Mouse (Mus musculus): Measurements from ENCODE around the gene Lypd1.
A peak's percentile ranks its signal among the peaks of the same experiment; 100 is the strongest.

The Lypd1 gene

DNA sequence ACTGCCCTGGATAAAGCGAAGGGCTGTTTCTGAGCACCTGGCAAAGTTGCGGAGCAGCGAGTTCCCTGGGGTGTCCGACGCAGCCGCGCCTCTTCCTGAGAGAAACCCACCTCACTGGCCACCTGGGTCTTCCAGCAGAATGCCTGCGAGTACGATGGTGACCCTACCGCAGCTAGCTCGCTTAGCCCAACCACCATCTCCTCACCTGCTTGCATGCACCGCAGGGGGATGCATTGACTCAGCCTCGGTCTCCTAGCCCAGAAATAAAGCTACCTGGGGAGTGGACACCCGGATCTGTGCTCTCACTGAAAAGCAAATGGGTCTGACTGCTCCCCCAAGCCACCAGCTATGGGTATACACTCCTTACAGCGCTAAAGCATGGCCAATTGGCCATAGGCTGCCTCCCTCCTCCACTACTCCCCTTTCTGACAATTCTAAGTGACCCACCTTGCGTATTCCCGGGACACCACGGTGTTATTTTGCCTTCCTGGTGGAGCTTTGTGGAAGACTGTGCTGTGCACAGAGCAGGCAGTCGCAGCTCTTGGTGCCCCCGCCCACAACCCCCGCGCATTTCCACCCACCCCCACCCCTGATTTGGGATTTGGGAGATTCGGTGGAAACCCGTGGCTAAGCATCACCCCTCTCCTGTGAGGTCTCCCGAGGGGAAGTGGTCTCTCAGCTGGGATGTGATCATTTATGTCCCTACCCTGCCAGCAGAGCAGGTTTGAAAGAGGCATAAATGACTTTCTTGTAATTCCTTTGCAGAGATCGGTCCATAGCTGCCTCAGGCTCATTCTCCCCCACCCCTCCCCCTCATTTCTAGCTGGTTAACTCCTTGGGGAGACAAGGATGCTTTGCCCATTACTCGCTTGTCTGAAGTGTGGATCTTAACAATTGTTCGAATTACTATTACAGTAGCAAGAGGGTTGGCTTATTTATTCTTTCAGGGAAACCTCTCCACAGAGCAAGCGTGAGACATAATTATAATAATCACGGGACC lies at the start of gene Lypd1:
Gene Lypd1 (minus strand): TSS at position 501 of the 1,000 bp plus-strand sequence.
- DNase-seq = peak; percentile 3 to 5

DNA sequence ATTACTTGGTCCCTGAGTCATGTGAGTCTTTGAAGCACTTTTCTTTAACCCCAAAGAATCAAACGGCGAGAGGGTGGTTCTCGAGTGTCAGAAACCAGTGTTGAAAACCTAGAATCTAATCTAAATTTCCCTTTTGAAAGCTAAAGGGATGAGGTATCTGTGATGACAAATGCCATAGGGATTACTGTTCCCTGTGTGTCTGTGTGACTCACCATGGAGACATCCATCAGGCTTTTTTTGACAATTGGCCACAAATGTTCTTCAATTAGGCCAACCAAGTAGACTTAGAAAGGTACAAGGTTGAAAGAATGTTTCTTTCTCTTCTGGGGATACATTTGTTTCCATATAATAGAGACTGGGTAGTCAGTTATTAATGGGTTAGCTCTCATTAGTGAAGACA lies 38.1 kb upstream of the Lypd1 start:
- DNase-seq = no peak

- DNase-seq = no peak
Observed at GRCm38 (mm10) chr1:125949076-125949475, 36.2 kb upstream of the Lypd1 start.

DNA sequence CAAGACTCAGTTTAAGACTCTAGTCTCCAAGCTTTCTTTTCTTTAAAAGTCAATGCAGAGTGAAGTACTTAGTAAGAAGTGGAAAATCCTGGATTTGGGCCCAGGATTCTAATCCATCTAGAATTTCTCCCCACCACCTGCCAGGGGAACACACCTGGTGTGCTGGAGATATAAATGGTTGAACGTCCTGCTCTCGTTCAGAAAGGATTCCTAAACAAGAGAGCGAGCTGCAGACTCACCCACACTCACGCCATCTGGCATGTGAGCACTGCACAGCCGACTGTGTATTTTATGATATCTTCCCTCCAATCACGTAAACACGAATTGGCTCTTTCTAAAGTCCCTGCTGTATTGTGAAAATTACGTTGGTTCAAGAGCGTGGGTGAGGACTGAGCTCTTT lies 32.2 kb upstream of the Lypd1 start:
- DNase-seq = peak in 1 of 2 experiments; percentile 3

GRCm38 (mm10) chr1:125943305-125943704 lies 30.4 kb upstream of the Lypd1 start:
- DNase-seq = no peak

GRCm38 (mm10) chr1:125925486-125925885 lies 12.6 kb upstream of the Lypd1 start:
- no peak for DNase-seq

DNA sequence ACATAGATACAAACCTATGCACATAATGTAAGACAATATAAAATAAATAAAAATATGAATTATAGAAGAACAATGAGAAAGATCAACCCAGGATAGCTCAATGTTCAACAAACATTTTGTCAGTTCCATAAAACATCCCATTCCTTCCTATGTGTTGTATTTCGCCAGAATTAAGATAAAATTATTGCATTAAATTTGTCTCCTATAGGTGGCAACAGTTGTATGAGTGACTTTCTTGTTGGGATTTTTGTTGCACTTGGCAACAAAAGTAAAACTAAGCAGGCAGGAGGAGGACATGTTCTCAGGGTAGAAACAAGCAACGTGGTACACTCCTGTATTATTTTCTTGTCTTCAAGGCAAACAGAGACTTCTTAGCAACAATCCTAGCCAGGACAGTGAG lies 10.2 kb upstream of the Lypd1 start:
- no peak for DNase-seq

- no peak for DNase-seq
Observed at GRCm38 (mm10) chr1:125920696-125921095, 7.8 kb upstream of the Lypd1 start.

- peak; percentile 12 to 32 for DNase-seq
Observed at GRCm38 (mm10) chr1:125911901-125912445, 928 bp downstream of the Lypd1 start.

GRCm38 (mm10) chr1:125911337-125911900 lies 1.5 kb downstream of the Lypd1 start:
- peak; percentile 43 to 45 for DNase-seq

- peak in 1 of 2 experiments; percentile 2 for DNase-seq
Observed at GRCm38 (mm10) chr1:125910871-125911265, 2.0 kb downstream of the Lypd1 start.

DNA sequence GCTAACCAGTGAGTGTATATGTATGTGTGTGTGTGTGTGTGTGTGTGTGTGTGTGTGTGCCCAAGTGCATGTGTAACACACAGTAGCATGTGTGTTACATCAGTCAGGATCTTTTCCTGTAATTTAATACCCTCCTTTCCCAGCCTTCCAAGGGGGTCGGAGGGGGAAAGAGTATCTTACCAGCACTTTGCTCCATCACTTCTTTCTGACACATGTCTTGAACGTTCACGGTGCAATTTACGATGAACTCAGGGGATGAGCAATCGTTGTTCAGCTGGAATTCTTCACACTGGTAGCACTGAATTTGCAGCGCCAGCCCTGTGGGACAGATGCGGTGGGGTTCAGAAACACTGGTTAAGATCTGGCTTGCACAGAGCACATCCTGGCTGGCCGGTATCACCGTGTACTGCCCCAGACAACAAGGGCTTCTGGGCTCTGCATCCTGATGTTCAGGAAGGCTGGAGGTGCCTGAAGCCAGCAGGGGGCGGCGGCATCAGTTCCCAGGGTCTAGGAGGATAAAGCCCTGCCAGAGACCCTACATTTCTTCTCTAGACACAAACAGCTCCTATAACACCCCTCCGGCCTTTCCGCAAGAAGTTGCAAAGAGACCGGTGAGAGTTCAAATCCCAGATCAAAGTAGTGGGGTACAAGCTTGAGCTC lies 2.6 kb downstream of the Lypd1 start:
- DNase-seq = peak; percentile 10 to 17

GRCm38 (mm10) chr1:125893158-125893557 lies 19.7 kb downstream of the Lypd1 start:
- no peak for DNase-seq

DNA sequence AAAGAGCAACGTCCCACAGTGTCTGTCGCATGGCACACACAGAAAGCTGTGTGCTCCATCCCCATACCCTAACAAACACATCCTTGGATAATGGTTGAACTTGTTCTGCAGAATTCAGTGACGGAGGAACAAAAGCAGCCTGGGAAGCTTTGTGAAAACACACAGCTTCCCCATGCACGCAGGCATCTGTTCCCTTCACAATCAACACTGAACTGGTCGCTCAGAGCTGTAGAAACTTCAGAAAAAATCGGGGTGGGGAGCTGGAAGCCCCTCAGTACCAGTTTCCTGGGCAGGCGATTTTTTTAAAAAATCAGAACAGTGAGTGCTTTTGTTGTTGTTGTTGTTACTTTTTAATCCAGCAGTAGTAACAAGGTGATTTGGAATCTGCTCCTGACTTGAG lies 42.8 kb downstream of the Lypd1 start:
- DNase-seq = no peak

DNA sequence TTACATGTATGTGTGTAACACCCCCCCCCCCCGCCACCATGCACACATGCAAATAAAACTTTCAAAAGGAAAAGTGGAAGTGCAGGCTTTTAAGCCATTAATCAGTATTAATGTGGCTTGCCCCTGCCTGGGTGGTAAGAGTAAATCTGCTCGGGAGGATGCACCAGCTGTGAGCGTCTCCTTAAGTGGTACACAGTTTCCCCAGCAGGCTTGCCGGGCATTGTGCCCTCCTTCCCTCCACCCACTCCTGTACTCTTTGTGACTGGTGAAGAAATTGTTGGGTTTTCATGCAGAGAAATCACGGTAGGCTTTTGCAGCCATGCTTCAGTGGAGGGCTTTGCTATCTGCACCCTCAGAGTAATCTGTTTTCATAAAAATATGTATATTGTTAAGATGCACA lies 54.3 kb downstream of the Lypd1 start:
- no peak for DNase-seq

GRCm38 (mm10) chr1:125854646-125855045 lies 58.3 kb downstream of the Lypd1 start:
- no peak for DNase-seq

GRCm38 (mm10) chr1:125839746-125840392 lies 73.0 kb downstream of the Lypd1 start:
- DNase-seq = peak; percentile 85 to 89

GRCm38 (mm10) chr1:125837507-125837906 lies 75.4 kb downstream of the Lypd1 start:
- DNase-seq = peak in 1 of 2 experiments; percentile 13

GRCm38 (mm10) chr1:125823611-125824010 lies 89.3 kb downstream of the Lypd1 start:
- DNase-seq = no peak

DNA sequence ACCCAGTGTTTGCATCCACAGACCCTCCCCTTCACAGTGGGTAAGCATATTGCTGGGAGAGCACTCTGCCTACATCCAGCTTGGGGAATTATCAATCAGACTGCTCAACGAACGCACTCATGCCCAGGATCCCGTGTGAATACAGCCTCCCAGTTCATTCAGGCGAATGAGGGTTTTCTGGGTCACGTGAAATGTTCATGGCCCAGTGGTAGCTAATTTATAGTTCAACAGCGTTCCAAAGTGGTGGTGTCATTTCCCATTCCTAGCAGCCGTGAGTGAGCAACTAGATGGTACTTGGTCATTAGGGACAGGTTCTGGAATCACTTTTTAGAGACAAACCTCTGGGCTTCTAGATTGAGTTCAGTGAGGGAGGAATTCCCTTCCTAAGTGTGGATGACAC lies 91.8 kb downstream of the Lypd1 start:
- DNase-seq = no peak
